Mouse (Mus musculus) brain, adult 2 months (tissue): ENCODE results near the gene Dkc1.

Experiments
- DNase-seq: peaks from one replicate; pipeline ENCODE4 v3.0.0; 2011; ENCODE audit warnings: low read depth, low spot score

Dkc1 gene

DNA sequence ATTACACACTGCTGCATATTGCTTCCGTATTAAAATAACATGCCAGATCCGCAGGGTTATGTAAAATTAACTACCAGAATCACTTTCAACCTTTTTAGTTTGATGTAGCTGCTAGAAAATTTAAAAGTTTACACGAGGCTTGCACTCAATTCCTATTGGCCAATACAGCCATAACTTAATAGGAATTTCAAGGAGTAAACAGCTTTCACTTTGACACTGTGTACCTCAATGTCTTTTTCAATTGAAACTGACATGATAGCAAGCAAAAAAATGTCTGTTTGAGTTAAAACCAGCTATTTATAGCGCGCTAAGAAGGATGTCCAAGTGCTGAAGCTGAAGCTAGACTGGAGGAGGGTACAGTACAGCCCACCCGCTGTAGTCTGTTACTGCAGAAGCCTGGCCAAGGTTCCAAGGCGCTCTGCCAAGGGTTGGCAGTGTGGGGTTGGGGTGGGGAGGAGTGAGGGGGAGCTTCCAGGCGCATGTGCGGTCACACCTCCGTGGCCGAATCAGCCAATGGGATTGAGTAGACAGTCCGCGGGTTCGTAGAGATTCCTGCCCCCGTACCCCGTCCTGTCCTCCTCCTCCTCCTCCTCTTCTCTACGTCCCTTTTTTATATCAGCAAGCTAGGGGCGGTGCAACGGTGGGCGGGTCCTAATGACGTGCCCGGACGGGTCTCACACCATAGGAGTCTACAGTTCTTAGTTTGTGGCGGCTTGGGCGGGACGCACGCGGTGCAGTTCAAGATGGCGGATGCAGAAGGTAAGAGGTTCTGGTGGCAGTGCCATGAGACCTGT is at the start of gene Dkc1:
TSS of gene Dkc1 (plus strand) at position 486 of the 794 bp plus-strand sequence.
- peak; percentile 98 for DNase-seq

DNA sequence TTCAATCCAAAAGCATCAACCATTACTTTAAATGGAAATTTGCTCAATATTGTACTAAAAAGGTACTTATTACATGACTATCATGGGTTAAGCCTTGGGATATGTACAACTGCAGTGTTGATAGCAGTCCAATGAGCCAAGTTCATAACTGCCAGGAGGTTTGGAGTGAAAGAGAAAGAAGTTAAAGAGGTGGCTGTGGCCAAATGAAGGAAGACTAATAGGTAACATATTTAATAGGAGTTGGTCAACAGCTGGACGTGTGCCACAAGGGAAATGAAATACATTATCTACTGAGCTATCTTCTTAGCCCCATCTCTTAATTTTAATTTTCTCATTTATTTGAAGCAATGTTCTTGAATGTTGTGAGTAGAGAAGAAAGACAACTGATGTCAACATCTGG is 49.7 kb upstream of the Dkc1 start:
- DNase-seq, result no peak

DNA sequence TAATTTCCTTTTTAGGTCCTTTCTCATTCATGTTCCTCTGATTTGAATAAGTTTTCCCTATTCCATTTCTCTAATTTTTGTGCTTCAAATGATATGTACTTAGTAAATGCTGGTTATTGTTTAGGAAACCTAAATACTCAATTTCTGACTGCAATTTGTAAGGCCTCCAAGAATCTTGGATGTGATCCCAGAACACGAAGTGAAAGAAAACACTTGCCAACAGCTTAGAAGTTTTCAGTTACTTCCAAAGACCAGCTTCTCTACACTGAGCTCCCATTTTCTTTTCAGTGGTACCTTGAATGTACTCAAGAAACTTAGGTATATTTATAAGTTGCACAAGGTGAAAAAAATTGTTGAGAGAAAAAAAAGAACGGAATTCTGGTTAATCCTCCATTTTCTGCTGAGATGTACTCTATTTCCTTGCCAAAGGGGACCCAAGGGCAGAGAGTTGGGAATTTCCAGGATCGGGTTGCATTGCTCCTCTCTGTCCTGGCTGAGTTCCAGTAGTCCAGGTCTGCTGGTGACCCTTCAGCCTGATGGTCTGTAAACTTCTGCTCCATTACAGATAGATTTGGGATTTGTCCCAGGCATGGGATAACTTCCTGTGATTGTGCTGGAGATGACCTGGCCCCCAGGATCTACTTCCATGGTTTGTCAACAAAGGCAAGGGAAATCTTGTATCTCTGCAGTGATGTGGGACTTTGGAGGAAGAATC is 48.6 kb upstream of the Dkc1 start:
- DNase-seq, result peak; percentile 47

DNA sequence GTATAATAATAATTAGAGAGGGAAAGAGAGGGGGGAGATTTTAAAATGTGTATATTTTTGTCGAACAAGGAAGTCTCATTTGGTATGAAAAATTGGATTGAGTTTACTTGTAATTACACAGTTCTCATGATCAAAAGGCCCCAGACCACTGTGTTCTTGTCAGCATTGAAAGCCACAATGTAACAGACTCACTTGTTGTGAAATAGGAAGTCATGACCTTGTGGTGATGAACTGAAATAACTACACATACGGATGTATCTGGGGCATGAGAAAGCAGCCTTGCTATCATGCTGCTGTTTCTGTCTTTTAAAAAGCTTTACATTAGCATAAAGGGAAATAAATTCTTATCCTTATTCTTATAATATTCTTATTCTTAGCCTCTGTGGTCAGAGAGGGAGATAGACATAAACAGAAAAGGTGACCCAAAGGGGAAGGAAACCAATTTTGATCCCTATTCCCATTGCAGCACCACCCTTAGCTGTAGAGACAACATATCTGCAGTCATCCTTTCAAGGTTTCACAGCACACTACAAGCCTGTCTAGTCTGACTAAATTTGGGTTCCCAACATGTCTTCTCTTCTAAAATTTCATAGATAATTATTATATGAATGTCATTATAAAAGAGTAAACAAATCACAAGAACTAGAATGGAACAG is 39.4 kb upstream of the Dkc1 start:
- DNase-seq, result no peak

DNA sequence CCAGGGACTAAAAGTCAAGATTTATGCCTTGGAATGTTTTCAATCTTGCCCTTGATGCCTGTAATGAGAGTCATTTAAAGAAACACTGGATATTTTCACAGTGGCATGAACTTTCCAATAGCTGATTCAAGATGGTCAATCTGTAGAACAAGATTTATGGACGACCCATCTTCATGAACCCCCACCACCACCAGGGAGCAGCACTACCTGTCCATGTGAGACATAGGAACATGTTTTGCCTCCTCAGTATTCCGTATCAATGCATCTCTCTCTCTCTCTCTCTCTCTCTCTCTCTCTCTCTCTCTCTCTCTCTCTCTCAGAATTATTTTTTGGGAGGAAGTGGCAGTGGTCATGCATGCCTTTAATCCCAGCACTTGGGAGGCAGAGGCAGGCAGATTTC is 13.3 kb upstream of the Dkc1 start:
- DNase-seq, result peak; percentile 7

DNA sequence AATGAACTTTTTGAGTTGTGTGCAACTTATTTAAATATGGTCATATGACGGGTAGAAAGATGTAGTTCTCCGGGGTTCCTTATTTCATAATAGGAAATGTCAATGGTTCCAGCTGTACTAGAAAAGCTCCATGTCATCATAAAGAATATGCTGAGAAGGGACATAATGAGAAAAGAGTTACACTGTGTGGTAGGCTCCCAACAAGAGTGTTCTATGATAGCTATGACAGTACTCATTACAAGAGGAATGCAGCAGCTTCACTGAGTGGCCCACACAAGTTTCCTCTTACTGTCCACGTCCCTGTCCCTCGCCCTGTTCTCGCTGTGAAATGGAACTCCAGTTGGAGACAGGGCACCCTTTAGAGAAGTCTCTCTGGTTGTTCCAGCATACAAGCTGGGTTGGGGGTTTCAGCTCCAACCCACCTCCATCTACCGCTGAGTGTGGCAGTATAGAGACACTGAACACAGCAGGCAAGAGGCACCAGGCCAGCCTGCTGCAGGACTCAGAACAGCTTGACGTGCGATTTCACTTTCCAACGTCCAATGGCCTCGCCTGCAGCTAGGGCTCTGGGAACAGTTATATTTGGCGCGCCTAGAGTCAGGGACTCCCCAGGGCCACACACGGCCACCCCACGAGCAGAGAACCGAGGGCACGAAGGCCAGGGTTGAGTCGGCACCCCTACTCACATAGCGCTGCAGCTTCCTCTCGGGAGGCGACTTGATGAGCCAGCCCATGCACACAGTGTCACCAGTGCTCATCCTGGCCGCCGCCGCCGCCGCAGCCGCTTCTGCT is 11.5 kb upstream of the Dkc1 start:
- DNase-seq, result peak; percentile 50

DNA sequence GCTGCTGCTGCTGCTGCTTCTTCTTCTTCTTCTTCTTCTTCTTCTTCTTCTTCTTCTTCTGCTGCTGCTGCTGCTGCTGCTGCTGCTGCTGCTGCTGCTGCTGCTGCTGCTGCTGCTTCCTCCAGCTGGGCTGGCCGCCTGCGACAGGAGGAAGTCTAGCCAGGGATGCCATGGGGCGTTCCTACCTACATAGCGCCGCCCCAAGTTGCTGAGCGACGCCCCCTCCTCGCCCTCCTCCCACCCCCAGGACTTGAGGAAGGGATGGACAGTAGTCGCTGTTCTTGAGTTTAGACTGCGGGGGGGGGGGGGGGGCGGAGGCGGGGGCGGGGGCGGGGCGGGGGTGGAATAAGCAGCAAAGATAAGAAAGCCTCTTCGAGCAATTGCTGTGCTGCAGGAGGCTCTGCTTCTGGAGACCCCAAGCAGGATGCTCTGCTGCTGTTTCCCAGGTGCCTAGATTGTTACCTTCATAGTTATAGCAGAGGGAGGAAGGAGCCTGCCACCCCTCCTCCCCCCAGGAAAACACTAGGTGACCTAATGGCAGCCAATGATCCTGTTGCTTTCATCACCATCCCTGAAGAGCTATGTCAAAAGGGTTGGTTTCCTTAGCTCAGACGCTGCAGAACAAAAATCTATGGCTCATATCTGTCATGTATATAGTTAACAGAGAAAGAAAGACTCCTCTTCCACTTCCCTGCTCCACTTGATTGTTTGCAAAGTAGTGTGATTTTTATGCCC is 10.7 kb upstream of the Dkc1 start, which contains the start of gene Gab3:
TSS of gene Gab3 (minus strand) at position 685 of the 735 bp plus-strand sequence.
- DNase-seq, result peak; percentile 83

DNA sequence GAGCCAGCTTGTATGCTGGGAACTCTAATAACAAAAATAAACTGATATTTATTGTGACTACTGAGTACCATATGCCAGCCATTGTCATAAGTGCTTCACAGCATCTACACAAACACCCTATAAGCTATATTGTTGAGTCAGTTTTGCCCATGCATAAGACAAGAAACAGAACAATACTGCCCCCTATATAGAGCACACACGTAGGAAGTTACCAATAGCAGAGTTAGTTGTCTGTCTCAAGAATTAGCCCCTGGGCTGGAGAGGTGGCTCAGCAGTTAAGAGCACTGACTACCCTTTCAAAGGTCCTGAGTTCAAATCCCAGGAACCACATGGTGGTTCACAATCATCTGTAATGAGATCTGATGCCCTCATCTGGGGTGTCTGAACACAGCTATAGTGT is 10.0 kb upstream of the Dkc1 start:
- no peak for DNase-seq

DNA sequence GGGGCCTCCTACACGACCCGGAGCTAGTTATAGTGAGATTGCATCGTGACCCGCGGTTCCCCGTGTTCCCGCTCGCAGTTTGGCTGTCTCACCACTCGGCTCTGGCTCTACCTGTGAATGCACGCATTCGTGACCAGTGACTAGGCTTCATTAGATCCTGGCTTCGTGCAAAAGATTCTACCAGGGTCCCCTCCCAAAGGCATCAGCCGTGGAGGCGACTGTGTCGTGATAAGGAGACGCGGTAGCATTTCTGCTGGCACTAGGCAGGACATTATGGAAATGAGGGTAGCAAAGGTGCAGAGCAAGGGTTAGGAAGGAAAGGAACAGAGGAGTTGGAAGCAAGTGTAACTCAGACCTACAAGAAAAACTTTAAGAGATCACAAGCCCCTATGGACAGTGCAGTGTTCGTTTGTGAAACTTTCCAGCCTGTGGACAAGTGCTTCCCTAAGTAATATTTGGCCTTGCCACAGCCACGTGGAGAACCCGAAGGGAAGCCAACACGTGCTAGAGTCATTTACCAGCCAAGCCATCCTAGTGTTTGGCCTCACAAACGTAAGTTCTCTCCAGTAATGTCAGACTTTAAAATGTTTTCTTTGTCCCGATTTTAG is 613 bp downstream of the Dkc1 start:
- DNase-seq, result peak; percentile 13

DNA sequence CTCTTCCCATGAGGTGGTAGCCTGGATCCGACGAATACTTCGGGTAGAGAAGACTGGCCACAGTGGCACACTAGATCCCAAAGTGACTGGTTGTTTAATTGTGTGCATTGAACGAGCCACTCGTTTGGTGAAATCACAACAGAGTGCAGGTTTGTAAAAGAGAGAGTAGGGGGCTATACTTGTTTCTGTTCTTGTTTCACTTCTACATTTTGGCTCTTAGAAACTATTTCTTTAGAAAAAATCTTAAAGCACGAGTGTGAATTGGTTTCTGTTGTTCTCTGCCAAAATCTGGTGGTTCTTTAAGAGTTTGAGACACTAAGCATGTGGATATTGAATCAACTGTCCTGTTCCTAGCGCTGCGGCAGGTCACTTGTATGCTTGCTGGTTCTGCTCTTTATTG is 3.1 kb downstream of the Dkc1 start:
- DNase-seq, result no peak

DNA sequence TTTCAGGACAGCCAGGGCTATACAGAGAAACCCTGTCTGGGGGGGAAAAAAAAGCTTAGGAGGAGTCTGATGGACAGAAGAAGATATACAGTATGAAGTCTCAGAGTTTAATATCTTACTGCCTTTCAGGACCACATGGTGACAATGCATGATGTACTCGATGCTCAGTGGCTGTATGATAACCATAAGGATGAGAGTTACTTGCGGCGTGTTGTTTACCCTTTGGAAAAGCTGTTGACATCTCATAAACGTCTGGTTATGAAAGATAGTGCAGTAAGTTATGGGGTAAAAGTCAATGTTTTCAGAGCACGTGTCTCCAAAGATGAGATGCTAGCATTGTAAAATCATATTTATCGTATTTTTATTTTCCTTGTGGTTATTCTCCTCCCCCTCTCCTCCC is 6.6 kb downstream of the Dkc1 start:
- no peak for DNase-seq

DNA sequence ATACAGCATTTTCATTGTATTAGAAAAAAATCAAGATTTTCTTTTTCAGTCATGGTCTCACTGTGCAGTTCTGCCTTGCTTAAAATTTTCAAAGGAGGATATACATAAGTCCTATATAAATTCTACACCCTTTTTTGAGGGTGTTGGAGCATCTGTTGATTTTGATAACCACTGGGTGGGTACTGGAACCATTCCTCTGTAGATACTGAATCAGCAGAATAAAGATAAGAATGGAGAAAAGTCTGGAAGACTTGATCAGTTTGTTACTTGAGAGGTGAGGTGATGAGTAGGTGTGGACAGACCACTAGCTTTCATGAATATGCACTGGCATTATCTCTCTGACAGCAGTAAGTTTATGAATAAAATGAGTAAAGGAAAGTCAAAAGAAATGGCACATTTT is 19.9 kb downstream of the Dkc1 start:
- no peak for DNase-seq

DNA sequence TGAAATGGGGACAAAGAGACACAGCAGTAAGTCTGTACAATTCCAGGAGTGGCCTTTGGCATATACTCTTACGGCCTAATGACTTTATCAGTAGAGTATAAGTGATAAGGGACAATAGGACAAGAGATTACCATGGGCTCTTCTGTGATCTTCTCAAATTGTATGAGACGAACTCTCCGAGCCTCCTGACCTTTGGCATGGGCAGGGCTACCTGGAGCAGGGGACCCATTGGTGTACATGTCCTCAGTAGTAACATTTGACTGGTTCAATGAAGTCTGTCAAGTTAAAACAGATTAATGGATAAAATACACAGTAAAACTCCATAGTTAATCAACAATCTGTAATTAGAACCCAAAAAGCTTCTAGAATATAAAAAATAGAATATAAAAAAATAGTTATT is 30.0 kb downstream of the Dkc1 start:
- DNase-seq, result no peak

DNA sequence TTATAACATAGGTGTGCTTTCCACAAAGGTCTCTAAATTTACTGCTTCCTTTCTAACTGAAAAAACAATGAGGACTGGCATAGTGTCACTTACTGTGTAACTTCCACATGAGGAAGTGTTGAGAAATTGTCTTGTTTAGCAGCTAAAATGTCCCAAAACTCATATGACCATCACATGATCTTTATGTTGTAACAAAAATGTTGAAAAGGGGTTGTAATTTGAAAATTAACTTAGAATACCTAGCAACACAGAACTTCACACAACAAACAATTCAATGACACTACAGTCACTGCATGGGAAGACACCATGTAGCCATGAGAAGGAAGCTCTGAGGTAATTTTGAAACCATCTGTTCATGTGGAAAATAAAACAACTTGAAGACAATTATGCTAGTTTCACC is 31.2 kb downstream of the Dkc1 start:
- DNase-seq, result no peak

DNA sequence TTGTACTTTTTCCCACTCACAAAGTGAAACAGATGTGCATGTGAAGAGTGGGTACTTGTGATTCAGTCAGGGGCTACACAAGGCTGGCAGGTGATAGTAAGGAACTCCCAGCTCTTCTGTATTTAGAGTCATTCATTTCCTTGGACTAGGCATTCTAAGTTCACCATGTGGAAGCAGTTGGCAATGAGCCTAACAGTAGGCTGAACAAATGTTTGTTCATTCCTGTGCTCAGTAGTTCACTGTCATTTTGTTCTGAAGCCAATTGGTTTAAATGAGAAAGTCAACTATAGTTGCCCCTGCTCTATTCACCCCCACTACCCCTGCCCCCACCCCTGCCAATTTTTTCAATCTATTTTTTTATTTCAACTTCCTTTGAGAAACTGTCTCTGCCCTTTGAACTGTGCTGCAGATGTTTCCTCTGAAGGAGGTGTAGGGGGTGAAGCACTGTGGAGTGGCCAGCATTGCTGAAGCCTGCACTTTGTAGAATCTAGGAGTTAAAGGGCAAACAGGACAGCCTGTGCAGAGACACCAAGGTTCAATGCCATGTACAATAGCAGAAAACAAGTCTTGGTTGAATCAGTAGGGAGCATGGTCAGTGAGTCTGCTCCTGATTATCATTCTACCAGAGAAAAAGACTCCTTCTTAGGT is 32.8 kb downstream of the Dkc1 start:
- peak; percentile 71 for DNase-seq

DNA sequence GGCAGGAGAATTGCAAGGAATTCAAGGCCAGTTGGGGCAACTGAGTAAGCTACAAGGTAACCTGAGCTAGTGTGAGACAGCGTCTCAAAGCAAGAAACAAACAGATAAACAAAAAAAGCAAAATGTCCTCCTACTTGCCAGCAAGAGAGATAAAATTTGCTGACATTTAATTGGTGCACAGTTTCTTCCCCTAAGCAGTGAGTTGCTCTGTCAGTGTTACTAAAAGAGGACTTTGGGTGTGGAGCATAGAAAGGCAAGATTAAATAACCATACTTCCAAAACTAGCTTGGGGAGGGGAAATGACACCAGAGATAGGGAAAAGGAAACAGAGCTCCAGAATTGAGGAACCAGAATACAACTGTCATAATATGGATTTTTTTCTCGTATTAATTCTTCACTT is 33.8 kb downstream of the Dkc1 start:
- peak; percentile 7 for DNase-seq

DNA sequence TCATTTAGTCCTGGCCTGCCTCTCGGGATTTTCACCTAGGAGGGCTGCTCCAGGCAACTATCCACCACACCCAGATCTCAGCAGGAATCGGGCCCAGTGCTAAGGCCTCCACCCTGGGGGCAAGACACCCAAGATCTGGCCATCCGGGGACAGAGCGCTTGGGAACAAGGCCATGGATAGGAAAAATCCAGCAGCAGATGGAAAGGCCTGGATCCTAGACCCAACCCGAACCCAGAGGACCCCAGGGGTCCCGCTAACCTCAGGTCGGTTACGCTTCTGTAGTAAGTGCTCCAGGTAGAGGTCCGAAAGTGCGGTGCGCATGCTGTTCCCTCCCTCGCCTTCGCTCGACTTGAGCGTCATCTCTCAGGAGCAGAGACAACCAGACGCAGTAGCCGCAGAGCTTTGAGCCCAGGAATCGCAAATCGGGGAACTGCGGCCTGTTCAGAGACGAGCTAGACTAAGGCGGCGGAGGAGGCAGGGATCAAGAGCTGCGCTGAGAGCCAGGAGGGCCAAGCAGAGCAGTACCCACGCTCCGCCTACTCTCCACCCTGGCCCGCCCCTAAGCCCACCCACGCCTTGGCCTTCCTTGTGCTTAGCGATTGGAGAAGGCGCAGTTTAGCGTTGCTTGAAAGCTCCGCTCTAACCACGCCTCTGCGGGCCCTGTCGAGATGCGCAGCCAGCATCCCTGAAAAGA is 35.0 kb downstream of the Dkc1 start, which contains the start of gene Mpp1:
TSS of gene Mpp1 (minus strand) at position 550 of the 694 bp plus-strand sequence.
- DNase-seq, result peak; percentile 93

DNA sequence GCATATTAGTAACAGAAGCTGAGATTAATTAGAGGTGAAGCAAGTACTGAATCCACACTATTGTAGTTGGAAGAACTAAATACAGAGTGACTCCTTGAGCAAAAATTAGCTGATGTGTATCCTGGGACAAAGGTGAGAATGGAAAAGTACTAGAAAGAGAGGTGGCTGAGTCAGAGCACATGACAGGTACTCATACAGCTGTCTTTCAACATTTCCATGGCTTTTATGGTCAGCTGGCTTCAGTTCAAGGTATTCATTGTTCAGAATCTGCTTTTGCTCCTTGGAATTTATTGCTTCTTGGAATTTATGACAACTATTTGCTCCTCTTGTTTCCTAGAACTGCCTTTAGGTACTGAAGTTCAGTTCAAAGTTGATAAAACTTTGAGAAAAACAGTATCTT is 41.3 kb downstream of the Dkc1 start:
- no peak for DNase-seq

DNA sequence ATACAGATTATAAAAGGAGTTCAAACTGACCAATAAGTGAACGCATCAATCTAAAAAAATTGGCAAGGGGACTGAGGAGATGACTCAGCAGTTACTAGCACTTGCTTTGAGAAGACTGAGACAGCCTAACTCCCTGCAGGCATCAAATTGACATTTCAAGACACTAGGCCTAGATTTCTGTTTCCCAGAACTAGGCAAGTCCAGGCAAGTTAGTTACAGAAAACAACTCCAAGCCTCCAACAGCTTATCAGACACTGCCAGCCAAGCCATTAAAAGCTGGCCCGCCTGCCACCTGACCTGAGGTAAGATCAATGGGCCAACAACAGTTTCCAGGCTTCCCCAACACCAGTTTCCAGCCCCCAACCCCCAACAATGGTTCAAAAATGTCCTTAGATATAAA is 42.1 kb downstream of the Dkc1 start:
- DNase-seq, result no peak
